Mouse (Mus musculus): ENCODE results near the gene Ppp1r14b. TPM values are rescaled to one million over a fixed set of nuclear protein-coding genes. Genes with fewer than 3 reads are reported as not detected.

Gene Ppp1r14b
- polyA plus RNA-seq, 1 experiment from 2014 or later = 199 TPM

Other genes starting within 250 kb of the Ppp1r14b start
- gene Rps6ka4, start 134.3 kb upstream of the Ppp1r14b start, polyA plus RNA-seq (2014; fragmentation: Nextera tagmentation; extraction: Ambion mirVana) = 18.9 and 20.3 TPM in 2 replicates
- 0.85 and 1.0 TPM in 2 replicates for gene Ccdc88b, start 116.8 kb upstream of the Ppp1r14b start, polyA plus RNA-seq (2014; fragmentation: Nextera tagmentation; extraction: Ambion mirVana)
- gene Trmt112, start 65.3 kb upstream of the Ppp1r14b start, polyA plus RNA-seq (2014; fragmentation: Nextera tagmentation; extraction: Ambion mirVana) = 136 and 150 TPM in 2 replicates
- gene Prdx5, start 64.9 kb upstream of the Ppp1r14b start, polyA plus RNA-seq (2014; fragmentation: Nextera tagmentation; extraction: Ambion mirVana) = 116 and 139 TPM in 2 replicates
- 7.5 and 9.9 TPM in 2 replicates for gene Esrra, start 53.2 kb upstream of the Ppp1r14b start, polyA plus RNA-seq (2014; fragmentation: Nextera tagmentation; extraction: Ambion mirVana)
- gene Catsperz, start 49.6 kb upstream of the Ppp1r14b start, polyA plus RNA-seq (2014; fragmentation: Nextera tagmentation; extraction: Ambion mirVana) = 0.70 and 1.4 TPM in 2 replicates
- 0.22 TPM in 1 of 2 replicates, not detected in the other for gene Kcnk4, start 40.5 kb upstream of the Ppp1r14b start, polyA plus RNA-seq (2014; fragmentation: Nextera tagmentation; extraction: Ambion mirVana)
- 58.1 and 63.5 TPM in 2 replicates for gene Bad, start 33.1 kb upstream of the Ppp1r14b start, polyA plus RNA-seq (2014; fragmentation: Nextera tagmentation; extraction: Ambion mirVana)
- gene Gpr137, start 32.5 kb upstream of the Ppp1r14b start, polyA plus RNA-seq (2014; fragmentation: Nextera tagmentation; extraction: Ambion mirVana) = 20.2 and 21.8 TPM in 2 replicates
- gene Plcb3, start 1.5 kb downstream of the Ppp1r14b start, polyA plus RNA-seq (2014; fragmentation: Nextera tagmentation; extraction: Ambion mirVana) = 123 and 138 TPM in 2 replicates
- gene Fkbp2, start 5.5 kb downstream of the Ppp1r14b start, polyA plus RNA-seq (2014; fragmentation: Nextera tagmentation; extraction: Ambion mirVana) = 96.9 and 103 TPM in 2 replicates
- 38.7 and 50.5 TPM in 2 replicates for gene Vegfb, start 12.7 kb downstream of the Ppp1r14b start, polyA plus RNA-seq (2014; fragmentation: Nextera tagmentation; extraction: Ambion mirVana)
- gene Dnajc4, start 17.6 kb downstream of the Ppp1r14b start, polyA plus RNA-seq (2014; fragmentation: Nextera tagmentation; extraction: Ambion mirVana) = 23.3 and 25.2 TPM in 2 replicates
- 14.6 and 16.1 TPM in 2 replicates for gene Nudt22, start 21.1 kb downstream of the Ppp1r14b start, polyA plus RNA-seq (2014; fragmentation: Nextera tagmentation; extraction: Ambion mirVana)
- 9.5 and 10.3 TPM in 2 replicates for gene Trpt1, start 21.2 kb downstream of the Ppp1r14b start, polyA plus RNA-seq (2014; fragmentation: Nextera tagmentation; extraction: Ambion mirVana)
- gene Fermt3, start 44.5 kb downstream of the Ppp1r14b start, polyA plus RNA-seq (2014; fragmentation: Nextera tagmentation; extraction: Ambion mirVana) = 7.0 and 7.3 TPM in 2 replicates
- 212 and 227 TPM in 2 replicates for gene Stip1, start 65.0 kb downstream of the Ppp1r14b start, polyA plus RNA-seq (2014; fragmentation: Nextera tagmentation; extraction: Ambion mirVana)
- gene Macrod1, start 81.8 kb downstream of the Ppp1r14b start, polyA plus RNA-seq (2014; fragmentation: Nextera tagmentation; extraction: Ambion mirVana) = 7.1 and 8.5 TPM in 2 replicates
- 3.6 TPM in 2 replicates for gene Flrt1, start 130.8 kb downstream of the Ppp1r14b start, polyA plus RNA-seq (2014; fragmentation: Nextera tagmentation; extraction: Ambion mirVana)
- gene Otub1, start 231.3 kb downstream of the Ppp1r14b start, polyA plus RNA-seq (2014; fragmentation: Nextera tagmentation; extraction: Ambion mirVana) = 205 and 224 TPM in 2 replicates
- 1,241 and 1,347 TPM in 2 replicates for gene Cox8a, start 242.6 kb downstream of the Ppp1r14b start, polyA plus RNA-seq (2014; fragmentation: Nextera tagmentation; extraction: Ambion mirVana)

All from intestine, embryonic 14.5 days (tissue).